Mouse (Mus musculus): ENCODE results near the gene Zfp954.

DNA sequence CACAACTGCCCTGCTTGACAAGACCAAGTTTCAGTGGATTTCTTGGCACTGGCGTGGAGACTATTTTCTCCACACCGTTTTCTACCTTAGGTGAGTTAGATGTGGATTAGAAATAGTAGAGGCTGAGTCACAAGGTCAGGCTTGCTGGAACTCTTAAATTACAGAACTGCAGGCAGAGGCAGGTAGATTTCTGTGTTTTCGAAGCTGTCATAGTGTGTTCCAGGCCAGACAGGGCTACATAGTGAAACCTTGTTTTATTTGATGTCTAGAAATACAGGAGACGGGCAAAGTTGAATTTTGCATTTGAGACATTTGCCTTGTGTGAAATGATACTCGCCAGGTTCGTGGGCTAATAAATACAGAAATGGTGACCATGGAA is 303 bp upstream of the Zfp954 start:
- TF ChIP-seq CTCF (IDR thresholded peaks at IDR 0.05; ENCODE audit: low read depth) (no peak), EP300 (IDR thresholded peaks at IDR 0.05; ENCODE audit: low read depth) (no peak)
